Mouse (Mus musculus) limb, embryonic 11.5 days (tissue): ENCODE results near the gene Prdx1. TPM values are rescaled to one million over a fixed set of nuclear protein-coding genes. Genes with fewer than 3 reads are reported as not detected.
"Not testable (repeated sequence)": the region's sequence is repeated elsewhere in the genome, so short reads cannot be mapped to it uniquely, and the experiment has no call there.

Source experiments
- ATAC-seq: fragments of 200-750 bp; cut with Nextera tagmentation; 2 replicates; pipeline ENCODE4 v1.8.0; 2017; ENCODE audit warnings: low read depth; ENCODE audit not compliant: insufficient number of reproducible peaks, low FRiP score, low TSS enrichment
- DNase-seq: peaks from one replicate; pipeline ENCODE4 v3.0.0-alpha.2; 2015; ENCODE audit warnings: low spot score
- H3K27ac ChIP-seq: fragments of 300-500 bp; sonication (generic); replicated peaks from 2 replicates; pipeline ENCODE4 v1.5.1; 2014; ENCODE audit warnings: low read depth, mild to moderate bottlenecking, low read length
- H3K27me3 ChIP-seq: fragments of 300-500 bp; sonication (generic); 2 replicates; pipeline ENCODE4 v1.6.1; 2014; ENCODE audit warnings: mild to moderate bottlenecking, low read length, mixed read lengths; ENCODE audit not compliant: control insufficient read depth, insufficient read depth
- H3K36me3 ChIP-seq: fragments of 300-500 bp; sonication (generic); 2 replicates; pipeline ENCODE4 v1.6.1; 2014; ENCODE audit warnings: mild to moderate bottlenecking, low read length, moderate library complexity, mixed read lengths; ENCODE audit not compliant: control insufficient read depth, insufficient read depth
- H3K4me1 ChIP-seq: fragments of 300-500 bp; sonication (generic); 2 replicates; pipeline ENCODE4 v1.6.1; 2014; ENCODE audit warnings: low read length, mixed read lengths; ENCODE audit not compliant: control insufficient read depth, insufficient read depth
- H3K4me2 ChIP-seq: fragments of 300-500 bp; sonication (generic); 2 replicates; pipeline ENCODE4 v1.6.1; 2014; ENCODE audit warnings: low read depth, mild to moderate bottlenecking, moderate library complexity; ENCODE audit not compliant: severe bottlenecking
- H3K4me3 ChIP-seq: fragments of 300-500 bp; sonication (generic); 2 replicates; pipeline ENCODE4 v1.5.1; 2014; ENCODE audit warnings: low read depth, low read length
- H3K9ac ChIP-seq: fragments of 300-500 bp; sonication (generic); 2 replicates; pipeline ENCODE4 v1.6.1; 2014; ENCODE audit warnings: mild to moderate bottlenecking, low read length
- H3K9me3 ChIP-seq: fragments of 300-500 bp; sonication (generic); 2 replicates; pipeline ENCODE4 v1.6.1; 2016; ENCODE audit warnings: low read length; ENCODE audit not compliant: control insufficient read depth
- WGBS: fragments of 180-500 bp; shearing (Covaris S2); extraction: QIAGEN DNeasy Blood & Tissue Kit; methylation state at CpG from one replicate; pipeline ENCODE4 v1.1.7; 2014; 5-methylcytosine and 5-hydroxymethylcytosine counted together
- polyA plus RNA-seq: library from polyadenylated mRNA; unstranded; fragments of >200 nt; fragmentation: Nextera tagmentation; extraction: Ambion mirVana; gene quantifications from 2 replicates; pipeline ENCODE4 v1.2.1, GENCODE M21; 2014

The Prdx1 gene
- polyA plus RNA-seq, 1 experiment from 2014 or later, result 1,286 TPM

DNA sequence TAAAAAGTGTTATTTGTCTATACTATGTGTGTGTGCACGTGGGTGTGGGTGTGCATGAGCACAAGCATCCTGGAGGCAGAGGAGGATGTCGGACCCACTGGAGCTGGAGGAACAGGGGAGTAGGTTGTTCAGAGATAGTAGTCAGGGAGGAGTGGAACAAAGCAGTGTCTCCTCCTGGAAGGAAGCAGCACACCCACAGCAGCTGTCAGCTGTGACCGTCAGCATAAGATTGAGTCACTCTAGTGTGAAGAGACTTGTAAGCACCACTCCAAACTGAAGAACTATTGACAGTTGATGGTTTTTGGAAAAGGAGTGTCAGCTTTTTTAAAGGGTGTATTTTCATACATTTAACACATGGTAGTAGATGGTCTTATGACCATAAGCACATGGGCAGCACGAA lies 18.7 kb upstream of the Prdx1 start:
- Histone ChIP-seq H3K36me3 (no peaks in the 10 kb centered on the region), H3K9ac (no peak overlapping the region), H3K4me3 (no peak overlapping the region), H3K27me3 (no peaks in the 10 kb centered on the region), H3K9me3 (no peaks in the 10 kb centered on the region), H3K27ac (no peak overlapping the region), H3K4me2 (no peak overlapping the region), H3K4me1 (no peaks in the 10 kb centered on the region)
- 71% methylated on average over 4 of the region's 4 CpGs for WGBS
- DNase-seq, result no peak
- ATAC-seq, result no peak

DNA sequence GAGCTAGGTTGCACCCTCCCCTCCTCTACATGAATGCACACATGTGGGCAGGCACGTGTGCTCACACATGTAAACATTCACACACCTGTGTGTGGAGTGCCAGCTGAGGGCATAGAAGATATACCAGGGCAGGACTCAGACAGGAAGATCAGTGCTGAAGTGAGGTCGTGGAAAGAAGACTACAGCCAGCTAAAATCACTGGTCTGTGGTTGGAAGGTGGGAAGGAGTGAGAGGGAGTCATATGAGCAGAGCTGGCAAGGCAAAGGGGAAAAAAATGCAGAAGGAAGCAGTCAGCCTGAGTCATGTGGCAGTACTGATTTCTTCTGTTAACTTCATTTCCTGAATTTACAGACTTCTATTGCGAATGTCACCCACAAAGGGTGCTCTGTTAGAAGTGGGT lies 17.2 kb upstream of the Prdx1 start:
- ATAC-seq, result no peak
- H3K9me3 ChIP-seq, result no peaks in the 10 kb centered on the region
- H3K9ac ChIP-seq, result no peak overlapping the region
- DNase-seq, result no peak
- no peaks in the 10 kb centered on the region for H3K36me3 ChIP-seq
- H3K4me3 ChIP-seq, result no peak overlapping the region
- H3K4me1 ChIP-seq, result no peaks in the 10 kb centered on the region
- no peak overlapping the region for H3K27ac ChIP-seq
- no peaks in the 10 kb centered on the region for H3K27me3 ChIP-seq
- H3K4me2 ChIP-seq, result no peak overlapping the region
- 69% methylated on average over 3 of the region's 3 CpGs for WGBS

DNA sequence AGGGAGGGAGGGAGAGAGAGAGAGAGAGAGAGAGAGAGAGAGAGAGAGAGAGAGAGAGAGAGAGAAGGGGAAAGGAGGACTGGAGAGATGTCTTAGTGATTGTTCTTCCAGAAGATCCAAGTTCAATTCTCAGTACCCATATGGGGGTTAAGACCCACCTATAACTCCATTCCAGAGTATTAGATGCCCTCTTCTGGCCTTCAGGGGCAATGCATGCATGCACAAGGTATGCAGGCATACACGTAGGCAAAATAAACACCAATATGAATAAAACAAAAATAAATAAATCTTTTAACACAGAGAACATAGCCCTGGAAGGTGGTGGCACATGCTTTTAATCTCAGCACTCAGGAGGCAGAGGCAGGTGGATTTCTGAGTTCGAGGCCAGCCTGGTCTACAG lies 16.1 kb upstream of the Prdx1 start:
- H3K9me3 ChIP-seq, result no peaks in the 10 kb centered on the region
- 57% methylated on average over 2 of the region's 2 CpGs for whole genome bisulfite sequencing
- no peak overlapping the region for H3K4me3 ChIP-seq
- no peaks in the 10 kb centered on the region for H3K36me3 ChIP-seq
- ATAC-seq (no peak), DNase-seq (no peak)
- no peak overlapping the region for H3K4me2 ChIP-seq
- no peaks in the 10 kb centered on the region for H3K4me1 ChIP-seq
- no peaks in the 10 kb centered on the region for H3K27me3 ChIP-seq
- H3K9ac ChIP-seq, result no peak overlapping the region
- H3K27ac ChIP-seq, result no peak overlapping the region

DNA sequence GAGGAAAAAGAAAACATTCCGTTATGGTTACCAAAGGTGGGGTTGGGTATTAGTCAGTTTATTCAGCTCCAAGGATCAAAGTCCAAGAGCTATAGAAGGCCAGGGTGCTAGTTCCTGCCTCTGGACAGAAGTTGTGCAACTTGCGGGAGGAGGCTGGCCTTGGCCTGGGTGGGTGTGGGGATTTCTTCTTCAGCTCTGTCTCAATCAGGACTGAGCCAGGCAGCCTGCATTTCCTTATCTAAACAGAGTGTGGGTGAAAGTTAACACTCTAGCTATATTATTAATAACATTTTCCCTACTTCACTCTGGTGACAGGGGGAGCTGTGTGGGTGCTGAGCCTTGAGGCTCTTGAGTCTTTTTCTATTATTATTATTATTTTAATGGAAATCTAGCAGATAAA lies 12.6 kb upstream of the Prdx1 start:
- WGBS, result 75% methylated on average over 2 of the region's 2 CpGs
- DNase-seq, result no peak
- no peak for ATAC-seq
- Histone ChIP-seq H3K9ac (no peak overlapping the region), H3K9me3 (no peaks in the 10 kb centered on the region), H3K4me2 (no peak overlapping the region), H3K36me3 (no peaks in the 10 kb centered on the region), H3K27ac (no peak overlapping the region), H3K27me3 (no peaks in the 10 kb centered on the region), H3K4me3 (no peak overlapping the region), H3K4me1 (no peaks in the 10 kb centered on the region)

DNA sequence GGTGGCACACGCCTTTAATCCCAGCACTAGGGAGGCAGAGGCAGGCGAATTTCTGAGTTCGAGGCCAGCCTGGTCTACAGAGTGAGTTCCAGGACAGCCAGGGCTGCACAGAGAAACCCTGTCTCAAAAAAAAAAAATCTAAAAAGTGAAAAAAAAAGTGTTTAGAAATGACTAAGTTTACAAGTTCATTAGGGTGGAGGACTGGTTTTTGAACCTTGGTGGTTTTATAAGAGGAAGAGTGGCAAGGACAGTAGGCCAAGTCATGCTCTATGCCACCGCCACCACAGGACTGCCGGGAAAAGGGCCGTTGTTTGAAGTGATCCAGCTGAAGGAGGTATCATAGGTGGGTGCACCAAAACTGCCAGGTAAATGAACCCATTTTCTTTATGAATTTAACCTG lies 10.6 kb upstream of the Prdx1 start:
- 92% methylated on average over 6 of the region's 6 CpGs for WGBS

DNA sequence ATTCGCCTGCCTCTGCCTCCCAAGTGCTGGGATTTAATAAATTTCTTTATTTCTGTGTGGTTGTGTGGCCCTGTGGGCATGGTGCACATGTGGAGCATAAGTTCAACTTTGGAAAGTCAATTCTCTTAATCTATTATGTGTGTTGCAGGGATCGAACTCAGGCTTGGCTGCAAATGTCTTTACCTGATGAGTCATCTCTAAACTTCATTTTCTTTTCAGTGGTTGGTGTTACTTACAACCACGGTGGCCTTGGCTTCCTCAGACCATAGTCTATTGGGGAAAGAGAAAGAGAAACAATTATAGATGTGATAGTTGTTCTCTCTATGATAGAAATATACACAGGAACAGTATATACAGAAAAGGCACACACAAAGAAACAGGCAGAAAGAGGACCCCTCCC lies 9.3 kb upstream of the Prdx1 start:
- 93% methylated on average over 3 of the region's 3 CpGs for WGBS
- no peak for ATAC-seq
- Histone ChIP-seq H3K27me3 (no peaks in the 10 kb centered on the region), H3K4me3 (no peak overlapping the region), H3K9ac (no peak overlapping the region), H3K4me2 (no peak overlapping the region), H3K36me3 (no peaks in the 10 kb centered on the region), H3K27ac (no peak overlapping the region), H3K4me1 (no peaks in the 10 kb centered on the region), H3K9me3 (no peaks in the 10 kb centered on the region)
- DNase-seq, result no peak

More for the DNA sequence above, 10.6 kb upstream of the Prdx1 start:
- not testable (repeated sequence) for H3K9ac ChIP-seq, H3K27me3 ChIP-seq, H3K4me1 ChIP-seq, ATAC-seq, H3K4me2 ChIP-seq, H3K27ac ChIP-seq, H3K9me3 ChIP-seq, H3K36me3 ChIP-seq, H3K4me3 ChIP-seq, DNase-seq

DNA sequence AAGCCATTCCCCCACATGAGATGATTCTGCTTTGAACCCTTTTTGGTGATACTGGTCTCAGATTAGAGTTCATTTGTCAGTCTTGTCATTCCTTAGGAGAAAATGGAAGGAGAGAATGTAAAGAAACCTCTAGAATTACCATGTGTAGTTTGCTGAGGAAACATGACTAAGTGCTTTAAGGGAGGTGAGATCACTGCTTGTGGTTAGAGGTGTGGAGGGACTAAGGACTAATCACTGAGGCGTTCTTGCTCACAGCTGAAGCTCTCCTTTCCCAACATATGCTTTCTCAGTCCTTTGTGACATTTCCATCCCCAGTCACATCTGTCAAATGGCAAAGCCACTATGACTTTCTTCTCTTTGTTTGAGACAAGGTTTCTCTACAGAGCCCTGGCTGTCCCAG lies 7.5 kb upstream of the Prdx1 start:
- WGBS, result 80% methylated on average over 1 of the region's 1 CpGs
- H3K9ac ChIP-seq, result no peak overlapping the region
- no peak overlapping the region for H3K27ac ChIP-seq
- H3K4me1 ChIP-seq, result no peaks in the 10 kb centered on the region
- no peak for DNase-seq
- H3K4me3 ChIP-seq, result no peak overlapping the region
- H3K4me2 ChIP-seq, result no peak overlapping the region
- no peaks in the 10 kb centered on the region for H3K36me3 ChIP-seq
- ATAC-seq, result no peak
- H3K9me3 ChIP-seq, result no peaks in the 10 kb centered on the region
- no peaks in the 10 kb centered on the region for H3K27me3 ChIP-seq

DNA sequence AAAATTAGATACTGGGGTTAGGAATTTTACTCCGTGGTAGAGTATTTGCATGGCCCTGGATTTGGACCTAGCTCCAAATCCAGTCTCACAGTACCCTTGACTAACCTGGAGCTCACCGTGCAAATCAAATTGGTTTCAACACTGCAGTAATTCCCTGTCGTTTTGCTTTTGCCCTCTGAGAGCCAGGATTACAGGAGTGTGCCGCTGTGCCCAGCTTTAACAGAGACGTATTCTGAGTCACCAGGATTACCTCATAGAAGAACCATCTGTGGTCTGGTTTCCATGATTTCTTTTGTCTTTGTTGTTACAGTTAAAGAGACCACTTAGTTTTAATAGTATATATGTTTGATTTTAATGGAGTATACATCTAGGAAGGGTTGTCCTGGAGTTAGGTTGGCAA lies 6.2 kb upstream of the Prdx1 start:
- no peak for ATAC-seq
- H3K27ac ChIP-seq, result no peak overlapping the region

DNA sequence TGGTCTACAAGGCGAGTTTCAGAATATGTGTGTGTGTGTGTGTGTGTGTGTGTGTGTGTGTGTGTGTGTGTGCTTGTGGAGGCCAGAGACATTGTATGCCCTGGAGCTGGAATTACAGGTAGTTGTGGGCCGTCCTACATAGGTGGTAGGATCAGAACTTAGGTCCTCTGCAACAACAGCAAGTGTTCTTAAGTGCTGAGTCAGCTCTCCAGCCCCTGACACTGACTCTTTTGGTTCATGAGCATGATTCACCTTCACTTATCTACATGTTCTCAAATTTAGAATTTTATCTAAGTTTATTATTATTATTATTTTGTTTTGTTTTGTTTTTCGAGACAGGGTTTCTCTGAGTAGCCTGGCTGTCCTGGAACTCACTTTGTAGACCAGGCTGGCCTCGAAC lies 4.8 kb upstream of the Prdx1 start:
- 92% methylated on average over 4 of the region's 4 CpGs for WGBS
- H3K27ac ChIP-seq, H3K4me1 ChIP-seq, H3K27me3 ChIP-seq, H3K9ac ChIP-seq, H3K36me3 ChIP-seq, H3K4me2 ChIP-seq, DNase-seq, H3K9me3 ChIP-seq, ATAC-seq, H3K4me3 ChIP-seq: not testable (repeated sequence)

More for the DNA sequence above, 6.2 kb upstream of the Prdx1 start:
- Histone ChIP-seq H3K4me1 (no peaks in the 10 kb centered on the region), H3K27me3 (no peaks in the 10 kb centered on the region), H3K36me3 (no peaks in the 10 kb centered on the region), H3K4me3 (no peak overlapping the region), H3K9ac (no peak overlapping the region), H3K9me3 (no peaks in the 10 kb centered on the region), H3K4me2 (no peak overlapping the region)
- no peak for DNase-seq
- WGBS, result 74% methylated on average over 5 of the region's 5 CpGs
